Mouse (Mus musculus) heart, postnatal 0 days (tissue): ENCODE measurements around the gene Gdpd2.

Experiments
- CTCF ChIP-seq: IDR thresholded peaks from 2 replicates; pipeline ENCODE4 v1.5.1; 2016; ENCODE audit warnings: antibody characterized with exemption, control low read depth, low read depth
- EP300 ChIP-seq: IDR thresholded peaks from 2 replicates; pipeline ENCODE4 v1.6.1; 2016; ENCODE audit warnings: antibody characterized with exemption, low read depth

DNA sequence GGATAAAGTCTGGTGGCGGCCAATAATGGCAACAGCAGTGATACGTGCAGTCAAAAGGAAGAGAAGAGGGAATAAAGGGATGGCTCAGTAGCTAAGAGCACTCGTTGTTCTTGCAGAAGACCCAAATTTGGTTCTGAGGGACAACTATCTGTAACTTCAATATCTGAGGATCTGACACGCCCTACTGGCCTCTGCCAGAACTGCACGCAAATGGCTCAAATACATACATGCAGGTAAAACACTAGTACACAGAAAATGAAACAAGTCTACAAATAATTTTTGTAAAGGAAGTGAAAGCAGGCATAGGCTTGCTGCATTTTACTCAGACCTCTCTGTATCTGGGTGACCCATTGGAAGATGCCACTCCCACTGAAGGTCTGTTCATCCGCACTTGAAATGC lies 36.2 kb downstream of the Gdpd2 start:
- TF ChIP-seq CTCF (no peak), EP300 (no peak)
